In genomic region chr7:145026014-145026285, GRCm38 (mm10) we compare ENCODE assay signal across 11 mouse cellular contexts.
DNase-seq lines count a peak whose midpoint lies in the region; ATAC-seq and TF ChIP-seq lines count a peak whose summit lies in the region.
"Had no signal": no experiment of that assay in that cellular context is flagged by ENCODE, and none has a peak within 500 bp of the region (broad histone marks: within the 10 kb centered on the region; RNA-seq: fewer than 3 reads in every experiment).

No protein-coding gene starts in this region.

- no peaks in the 10 kb centered on the region; the same call in 1 of the 2 replicates for H3K4me1 ChIP-seq in liver, adult 2 months (ENCODE audit: control insufficient read depth, insufficient read depth, low read length)
- H3K4me1 ChIP-seq in liver, embryonic 11.5 days (replicated peaks; ENCODE audit: control insufficient read depth, insufficient read depth, low read length) = peaks cover 10% of the 10 kb centered on the region
- peaks cover 17% of the 10 kb centered on the region for H3K4me1 ChIP-seq in intestine, embryonic 15.5 days (replicated peaks)
- H3K4me1 ChIP-seq in liver, postnatal 0 days (ENCODE audit: insufficient read depth) = peaks cover 5% of the 10 kb centered on the region
- H3K4me1 ChIP-seq in thymus, adult 2 months (replicated peaks; ENCODE audit: control insufficient read depth, insufficient read depth, low read length) = peaks cover 20% of the 10 kb centered on the region

- no peaks in the 10 kb centered on the region for H3K36me3 ChIP-seq in liver, adult 2 months (ENCODE audit: control insufficient read depth, insufficient read depth, low read length)
- no peaks in the 10 kb centered on the region for H3K36me3 ChIP-seq in liver, embryonic 11.5 days (ENCODE audit: control insufficient read depth, insufficient read depth, low read length)
- no peaks in the 10 kb centered on the region for H3K36me3 ChIP-seq in intestine, embryonic 15.5 days
- no peaks in the 10 kb centered on the region for H3K36me3 ChIP-seq in liver, postnatal 0 days (replicated peaks; ENCODE audit: insufficient read depth, low read length)
- no peaks in the 10 kb centered on the region for H3K36me3 ChIP-seq in thymus, adult 2 months (ENCODE audit: control insufficient read depth, insufficient read depth, low read length)
- H3K36me3 ChIP-seq: hindbrain, embryonic 15.5 days had no signal

- no peak for ATAC-seq in liver, embryonic 11.5 days (replicated peaks; ENCODE audit: low FRiP score)
- no peak for ATAC-seq in intestine, embryonic 15.5 days
- peak; percentile 53 for ATAC-seq in liver, postnatal 0 days
- ATAC-seq: forebrain, embryonic 13.5 days had no signal

- no peak overlapping the region for H3K4me3 ChIP-seq in liver, adult 2 months (ENCODE audit: insufficient read depth, low read depth, low read length)
- H3K4me3 ChIP-seq in liver, embryonic 11.5 days (ENCODE audit: low read depth, low read length) = no peak overlapping the region
- no peak overlapping the region for H3K4me3 ChIP-seq in intestine, embryonic 15.5 days (replicated peaks)
- no peak overlapping the region for H3K4me3 ChIP-seq in liver, postnatal 0 days (ENCODE audit: low read depth, low read length)
- H3K4me3 ChIP-seq in thymus, adult 2 months (ENCODE audit: control insufficient read depth, insufficient read depth, low read length) = no peak overlapping the region
- no peak overlapping the region for H3K4me3 ChIP-seq in left cerebral cortex, adult 2 months
- H3K4me3 ChIP-seq: forebrain, embryonic 13.5 days; hindbrain, embryonic 15.5 days had no signal

- H3K27ac ChIP-seq in liver, adult 2 months (replicated peaks; ENCODE audit: insufficient read depth, low read depth, low read length) = peak overlapping the region; percentile 53
- no peak overlapping the region; the same call in 1 of the 2 replicates for H3K27ac ChIP-seq in liver, embryonic 11.5 days (ENCODE audit: low read depth, low read length)
- peak overlapping the region; percentile 28; the same call in 1 of the 2 replicates for H3K27ac ChIP-seq in intestine, embryonic 15.5 days
- H3K27ac ChIP-seq in liver, postnatal 0 days (ENCODE audit: low read depth) = peak overlapping the region; percentile 12; the same call in 1 of the 2 replicates
- no peak overlapping the region for H3K27ac ChIP-seq in thymus, adult 2 months (ENCODE audit: control insufficient read depth, insufficient read depth, low read length)
- no peak overlapping the region for H3K27ac ChIP-seq in left cerebral cortex, adult 2 months
- H3K27ac ChIP-seq: forebrain, embryonic 13.5 days; hindbrain, embryonic 15.5 days had no signal

- no peak overlapping the region for H3K9ac ChIP-seq in liver, adult 2 months (ENCODE audit: low read depth, low read length)
- no peak overlapping the region for H3K9ac ChIP-seq in liver, embryonic 11.5 days (ENCODE audit: low read depth, low read length)
- no peak overlapping the region for H3K9ac ChIP-seq in intestine, embryonic 15.5 days
- H3K9ac ChIP-seq in liver, postnatal 0 days (replicated peaks) = no peak overlapping the region
- H3K9ac ChIP-seq: forebrain, embryonic 13.5 days; hindbrain, embryonic 15.5 days had no signal

- TF ChIP-seq POLR2A in liver, adult 2 months (IDR thresholded peaks at IDR 0.05; ENCODE audit: extremely low read depth, insufficient read depth, low read length) = no peak
- TF ChIP-seq POLR2A in thymus, adult 2 months (IDR thresholded peaks at IDR 0.05; ENCODE audit: control insufficient read depth, extremely low read depth, insufficient read depth, low read length, poor library complexity) = no peak

- no peak for TF ChIP-seq CTCF in liver, adult 2 months (IDR thresholded peaks at IDR 0.05; ENCODE audit: low read depth, low read length)
- TF ChIP-seq CTCF in liver, postnatal 0 days (IDR thresholded peaks at IDR 0.05; ENCODE audit: low read depth) = no peak
- no peak for TF ChIP-seq CTCF in thymus, adult 2 months (IDR thresholded peaks at IDR 0.05; ENCODE audit: borderline replicate concordance, control insufficient read depth, extremely low read depth, insufficient read depth, low read length, poor library complexity)
- TF ChIP-seq CTCF in left cerebral cortex, adult 2 months (IDR thresholded peaks at IDR 0.05) = no peak

- 73% methylated on average over 5 of the region's 5 CpGs for WGBS in liver, adult 2 months
- 65% methylated on average over 5 of the region's 5 CpGs for WGBS in liver, embryonic 11.5 days
- WGBS in intestine, embryonic 15.5 days = 84% methylated on average over 5 of the region's 5 CpGs
- WGBS in liver, postnatal 0 days (ENCODE audit: insufficient replicate concordance) = 81% methylated on average over 5 of the region's 5 CpGs
- 90% methylated on average over 5 of the region's 5 CpGs for WGBS in thymus, adult 2 months

- no peak for DNase-seq in liver, adult 2 months (ENCODE audit: extremely low read depth, low read depth, low spot score)
- no peak for DNase-seq in liver, embryonic 11.5 days (ENCODE audit: low spot score)
- DNase-seq in heart, adult 8-10 months (ENCODE audit: low spot score) = peak; percentile 53
- no peak for DNase-seq in liver, postnatal 0 days
- no peak for DNase-seq in thymus, postnatal 0 days (ENCODE audit: low spot score)
- no peak for DNase-seq in thymus, adult 2 months
- no peak for DNase-seq in left cerebral cortex, adult 2 months (ENCODE audit: extremely low spot score in 1 of 2, low spot score in 2 of 2)
- DNase-seq: thymus, adult 18-20 months had no signal

- no peak for TF ChIP-seq EP300 in liver, postnatal 0 days (IDR thresholded peaks at IDR 0.05; ENCODE audit: low read depth)

- no peaks in the 10 kb centered on the region for H3K79me2 ChIP-seq in liver, adult 2 months (ENCODE audit: control insufficient read depth, insufficient read depth, low read length)

- no peaks in the 10 kb centered on the region for H3K27me3 ChIP-seq in liver, adult 2 months (ENCODE audit: control insufficient read depth, insufficient read depth, low read length)
- no peaks in the 10 kb centered on the region for H3K27me3 ChIP-seq in liver, embryonic 11.5 days (replicated peaks; ENCODE audit: control insufficient read depth, insufficient read depth, low read length)
- no peaks in the 10 kb centered on the region for H3K27me3 ChIP-seq in intestine, embryonic 15.5 days (replicated peaks)
- H3K27me3 ChIP-seq in liver, postnatal 0 days (ENCODE audit: insufficient read depth, low read length) = no peaks in the 10 kb centered on the region
- H3K27me3 ChIP-seq in thymus, adult 2 months (ENCODE audit: control insufficient read depth, insufficient read depth, low read length) = no peaks in the 10 kb centered on the region

- intact Hi-C loops in left cerebral cortex, adult 2 months (cut with DNase I) = loop anchor here (5.0 kb wide), 2 partner anchors 84 to 171 kb away; no protein-coding TSS in a partner anchor

- H3K4me2 ChIP-seq in liver, embryonic 11.5 days = no peak overlapping the region
- no peak overlapping the region for H3K4me2 ChIP-seq in intestine, embryonic 15.5 days (replicated peaks)
- H3K4me2 ChIP-seq in liver, postnatal 0 days (ENCODE audit: low read depth, low read length) = no peak overlapping the region
- H3K4me2 ChIP-seq: forebrain, embryonic 13.5 days; hindbrain, embryonic 15.5 days had no signal

- H3K9me3 ChIP-seq in liver, embryonic 11.5 days (ENCODE audit: control insufficient read depth, low read length) = no peaks in the 10 kb centered on the region
- H3K9me3 ChIP-seq in intestine, embryonic 15.5 days = no peaks in the 10 kb centered on the region
- H3K9me3 ChIP-seq in liver, postnatal 0 days (ENCODE audit: low read length) = no peaks in the 10 kb centered on the region
- H3K9me3 ChIP-seq: forebrain, embryonic 13.5 days; hindbrain, embryonic 15.5 days had no signal

Comparison
In these comparisons a context has a peak if more than half of its experiments do, and no peak if none do; other contexts are left out.
1. H3K27ac ChIP-seq: peak in liver, adult 2 months (single experiment), intestine, embryonic 15.5 days (single experiment) and liver, postnatal 0 days (single experiment); none in liver, embryonic 11.5 days (single experiment), thymus, adult 2 months (single experiment) and left cerebral cortex, adult 2 months (single experiment).